Mouse (Mus musculus) neural tube, embryonic 10.5 days (tissue): ENCODE data around the gene Lpar4.

Experiments used
- DNase-seq: peaks from one replicate; pipeline ENCODE4 v3.0.0-alpha.2; 2017; ENCODE audit warnings: low spot score; ENCODE audit errors: extremely low spot score

Lpar4 gene

DNA sequence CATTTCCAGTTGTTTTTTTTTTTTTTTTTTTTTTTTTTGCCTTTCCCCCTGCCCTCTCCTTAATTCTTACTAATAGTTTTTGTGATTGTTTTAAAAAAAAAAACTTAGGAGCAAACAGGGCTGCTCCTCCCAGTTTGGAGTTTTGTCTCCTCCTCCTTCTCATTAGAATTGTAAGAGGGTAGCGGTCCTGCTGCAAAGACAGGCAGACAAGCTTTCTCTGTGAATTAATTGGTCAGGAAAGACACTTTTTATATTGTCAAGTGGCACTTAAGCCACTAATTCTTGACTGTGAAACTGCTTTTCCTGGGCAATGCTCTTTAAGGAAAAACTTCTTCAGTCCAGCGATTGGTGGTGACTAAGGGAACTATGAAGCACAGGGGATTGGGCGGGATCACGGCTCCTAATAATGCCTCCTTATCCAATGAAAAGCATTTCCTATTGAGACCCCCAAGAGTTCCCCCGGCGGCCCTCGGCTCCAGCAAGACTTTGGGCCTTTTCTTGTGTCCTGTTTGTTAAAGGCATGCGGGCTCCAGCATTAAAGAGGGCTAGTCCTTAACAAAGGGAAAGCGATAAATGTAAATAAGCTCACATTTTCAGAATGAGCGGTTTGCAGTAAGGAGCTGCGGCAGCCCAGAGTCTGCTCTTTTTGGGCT, at the start of gene Lpar4:
Gene Lpar4 (plus strand): TSS at position 451 of the 653 bp plus-strand sequence.
- DNase-seq: peak; percentile 52

DNA sequence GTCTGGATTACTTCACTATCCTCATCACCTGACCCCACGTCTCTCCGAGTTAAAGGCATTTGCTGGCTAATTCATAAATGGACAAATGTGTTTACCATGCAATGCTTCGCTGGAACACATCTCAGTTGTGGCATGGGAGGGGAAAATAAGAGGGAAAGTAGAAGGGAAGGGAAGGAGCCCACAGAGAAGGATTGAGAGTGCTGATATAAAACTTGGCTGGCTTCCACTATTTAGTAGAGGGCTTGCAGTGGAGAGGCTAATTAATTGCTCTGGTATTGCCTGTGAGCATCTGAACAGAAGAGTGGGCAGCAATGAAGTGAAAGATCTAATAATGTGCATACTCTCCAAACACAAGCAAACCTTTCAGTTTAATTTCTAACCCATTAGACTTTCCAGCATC, 49.0 kb upstream of the Lpar4 start:
- no peak for DNase-seq

DNA sequence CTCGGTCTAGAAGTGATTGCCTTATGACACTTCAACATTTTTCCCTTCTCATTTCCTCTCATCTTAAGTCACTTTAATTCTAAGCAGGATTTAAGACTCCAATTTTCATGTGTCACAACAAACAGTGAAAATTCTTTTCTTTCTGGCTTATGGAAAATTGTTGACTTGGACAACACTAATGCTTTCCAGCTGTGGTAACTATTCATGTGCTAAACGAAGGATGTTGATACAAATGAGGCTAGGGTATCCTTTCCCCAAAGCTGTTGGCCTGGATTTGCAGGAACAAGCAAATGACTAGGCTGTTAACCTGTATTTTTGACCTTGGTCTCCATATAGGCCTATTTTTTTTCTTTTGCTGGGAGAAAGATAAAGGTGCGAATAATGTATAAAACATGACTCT, 48.5 kb upstream of the Lpar4 start:
- DNase-seq: no peak

DNA sequence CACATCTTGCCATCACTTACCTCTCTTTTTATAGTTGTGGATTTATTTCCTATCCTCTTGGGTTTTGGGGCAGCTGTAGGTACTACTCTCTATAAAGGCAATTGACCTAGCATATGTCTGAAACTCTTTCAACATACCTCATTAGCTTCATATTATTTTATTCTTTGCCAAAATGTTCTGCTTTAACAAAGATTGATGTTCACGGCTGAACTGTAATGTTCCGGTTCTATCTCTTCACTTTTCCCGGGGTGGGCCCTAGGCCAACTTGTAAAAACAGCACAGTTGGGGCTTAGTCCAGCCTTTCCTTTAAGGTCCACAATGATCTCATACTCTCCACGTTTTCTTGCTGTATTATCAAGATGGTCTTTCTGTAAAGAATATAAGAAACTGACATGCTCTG, 48.1 kb upstream of the Lpar4 start:
- DNase-seq: no peak

DNA sequence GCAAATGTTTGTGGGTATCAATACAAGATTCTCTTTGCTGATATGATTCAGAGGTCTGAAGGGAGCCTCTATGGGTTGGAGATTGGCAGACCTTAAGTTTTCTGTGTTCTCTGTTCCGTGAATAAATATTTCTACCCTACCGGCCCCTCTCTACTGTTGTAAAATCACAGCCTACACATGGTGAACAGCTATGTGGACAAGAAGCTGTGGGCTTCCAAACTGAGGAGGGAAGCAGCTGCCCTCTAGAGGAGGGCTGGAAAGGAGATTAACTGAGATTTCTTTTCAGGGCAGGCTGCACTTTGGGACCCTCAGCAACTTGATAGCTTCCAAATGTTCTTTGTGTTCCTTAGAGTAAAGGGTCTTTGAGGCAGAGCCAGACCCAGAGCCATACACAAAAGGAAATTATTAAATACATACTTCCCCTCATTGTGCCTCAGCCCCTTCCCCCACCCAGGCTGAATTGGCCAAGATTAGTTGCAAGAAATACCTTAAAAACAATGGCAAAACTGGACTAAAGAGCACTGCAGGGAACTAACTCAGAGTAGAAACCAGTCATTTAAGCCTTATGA, 22.6 kb upstream of the Lpar4 start:
- DNase-seq: no peak

DNA sequence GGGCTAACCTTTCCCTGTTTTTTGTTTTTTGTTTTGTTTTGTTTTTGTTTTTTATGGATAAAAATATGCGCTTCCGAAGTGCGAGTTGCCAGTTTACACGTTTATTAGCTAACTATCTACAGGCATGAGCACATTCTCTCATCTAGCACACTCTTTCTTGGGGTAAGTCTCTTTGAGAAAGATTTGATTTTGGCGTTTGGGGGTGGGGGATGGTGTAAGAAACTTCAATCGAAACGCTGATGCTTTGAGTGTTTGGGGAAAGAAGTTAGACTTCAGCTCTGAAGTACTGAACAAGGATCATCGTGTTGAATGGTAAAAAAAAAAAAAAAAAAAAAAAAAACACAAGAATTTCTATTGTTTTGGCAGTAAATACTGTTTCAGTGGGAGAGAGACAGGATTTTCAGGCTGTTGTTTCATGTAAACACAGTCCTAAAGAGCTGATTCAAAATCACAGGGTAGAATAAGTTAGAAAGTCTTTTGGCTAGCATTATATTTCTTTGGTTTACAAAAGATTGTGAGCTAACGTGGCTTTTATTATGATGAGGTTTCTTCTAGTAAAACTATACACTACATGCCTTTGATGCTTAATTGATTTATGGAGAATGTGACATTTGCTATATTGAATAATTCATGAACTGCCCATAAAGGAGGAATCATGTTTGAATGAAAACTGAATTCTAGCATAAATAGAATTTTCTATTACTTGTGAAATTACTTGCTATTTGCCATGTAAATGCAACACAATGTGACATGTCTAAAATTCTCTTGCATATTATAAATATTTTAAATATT, 599 bp downstream of the Lpar4 start:
- DNase-seq: no peak

DNA sequence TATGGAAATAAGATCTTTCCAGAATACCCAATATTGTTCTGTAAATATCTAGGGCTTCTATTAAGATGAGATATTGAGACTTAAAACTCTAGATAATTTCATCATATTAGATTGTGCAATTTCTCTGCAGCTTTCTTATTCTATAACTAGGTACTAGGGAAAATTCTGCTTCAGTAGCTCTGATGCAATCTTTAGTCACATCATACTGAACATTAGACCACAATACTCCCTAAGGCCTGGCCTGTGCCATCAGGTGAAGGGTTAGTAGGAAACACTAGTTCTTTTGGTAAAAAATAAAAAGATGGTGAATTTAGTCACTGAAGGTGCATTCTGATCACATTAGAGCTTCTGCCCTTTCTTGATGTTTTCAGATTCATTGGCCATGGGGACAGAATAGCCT, 4.1 kb downstream of the Lpar4 start:
- no peak for DNase-seq

DNA sequence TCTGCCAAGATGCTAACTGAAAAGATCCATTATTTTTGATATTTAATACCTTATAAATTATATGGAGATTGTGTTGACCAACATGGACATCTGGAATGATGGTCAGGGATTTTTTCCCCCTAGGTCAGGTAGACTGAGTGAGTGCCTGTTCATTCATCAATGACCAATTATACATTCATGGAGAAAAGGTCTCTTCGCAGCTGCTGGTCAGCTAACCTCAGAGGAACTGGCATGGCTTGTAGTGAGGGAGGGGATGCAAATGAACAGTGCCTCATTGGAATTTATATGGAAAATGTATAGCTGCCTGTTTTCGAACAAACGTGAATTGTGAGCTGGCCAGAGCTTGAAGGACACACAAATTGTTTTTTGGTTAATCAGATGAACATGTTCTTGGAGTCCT, 18.9 kb downstream of the Lpar4 start:
- no peak for DNase-seq

DNA sequence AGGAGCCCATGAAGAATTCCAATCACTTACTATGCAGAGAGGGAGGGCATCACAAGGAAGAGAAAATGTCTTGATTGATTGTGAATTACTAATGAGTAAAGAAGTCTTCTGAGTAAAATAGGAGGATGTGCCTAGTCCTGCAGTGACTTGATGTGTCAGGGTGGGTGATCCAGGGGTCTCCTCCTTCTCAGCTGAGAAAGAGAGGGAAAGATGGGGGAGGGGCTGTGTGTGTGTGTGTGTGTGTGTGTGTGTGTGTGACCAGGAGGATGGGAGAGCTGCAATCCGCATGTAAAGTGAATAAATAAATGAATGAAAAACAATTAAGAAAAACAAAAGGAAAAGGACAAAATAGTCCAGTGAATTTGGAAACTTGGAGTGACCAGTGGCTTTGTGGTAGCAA, 30.1 kb downstream of the Lpar4 start:
- DNase-seq: no peak

DNA sequence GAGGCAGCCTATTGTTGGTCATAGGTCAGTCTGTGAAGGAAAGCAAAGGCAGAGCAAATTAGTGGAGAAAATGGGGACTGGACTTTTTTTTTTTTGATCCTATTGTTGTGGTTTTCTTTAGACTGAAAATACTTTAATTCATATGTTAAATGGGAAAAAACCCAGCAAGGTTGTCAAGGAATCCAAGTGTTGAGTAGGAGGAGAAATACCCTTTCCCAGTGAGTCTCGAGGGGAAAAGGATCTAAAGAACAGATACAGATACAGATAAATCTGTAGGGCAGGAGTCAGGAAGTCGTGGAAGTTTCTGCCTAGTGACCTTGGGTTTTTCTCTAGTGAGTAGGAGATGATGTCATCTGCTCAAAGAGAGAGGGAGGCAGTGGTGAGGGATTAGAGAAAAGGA, 30.6 kb downstream of the Lpar4 start:
- no peak for DNase-seq

DNA sequence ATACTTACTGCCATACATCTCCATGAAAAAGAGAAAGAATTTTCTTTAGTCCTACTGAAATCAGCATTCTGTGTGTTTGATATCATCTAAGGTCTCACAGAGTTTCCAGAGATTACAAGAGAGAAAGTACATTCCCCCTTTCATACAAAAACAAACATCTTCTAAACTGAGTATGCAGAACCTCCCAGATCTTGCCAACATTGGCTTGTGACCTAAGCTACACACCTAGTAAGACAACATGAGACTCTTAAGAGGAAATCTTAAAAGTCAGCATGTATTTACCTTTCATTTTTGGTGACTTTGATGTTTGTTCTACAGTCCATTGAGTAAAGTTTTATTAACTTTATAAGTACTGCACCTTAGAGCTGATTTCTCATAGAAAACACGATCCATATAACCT, 33.4 kb downstream of the Lpar4 start:
- no peak for DNase-seq

DNA sequence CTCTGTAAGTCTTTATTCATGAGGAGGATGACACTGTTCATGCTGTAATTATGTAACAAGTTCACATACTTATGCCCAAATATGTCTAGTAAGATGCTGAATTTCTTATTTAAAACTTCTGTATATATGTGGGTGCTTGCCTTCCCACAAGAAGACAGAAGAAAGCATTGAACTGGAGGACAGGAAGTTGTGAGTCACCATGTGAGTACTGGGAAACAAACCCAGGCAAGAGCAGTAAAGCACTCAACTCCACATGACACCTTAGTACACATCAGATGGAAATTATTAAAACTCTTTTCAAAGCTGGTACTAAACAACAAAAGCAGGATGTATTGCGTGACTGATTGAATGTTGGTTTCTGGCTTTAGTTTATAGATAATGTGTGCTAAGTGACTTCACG, 41.8 kb downstream of the Lpar4 start:
- no peak for DNase-seq

DNA sequence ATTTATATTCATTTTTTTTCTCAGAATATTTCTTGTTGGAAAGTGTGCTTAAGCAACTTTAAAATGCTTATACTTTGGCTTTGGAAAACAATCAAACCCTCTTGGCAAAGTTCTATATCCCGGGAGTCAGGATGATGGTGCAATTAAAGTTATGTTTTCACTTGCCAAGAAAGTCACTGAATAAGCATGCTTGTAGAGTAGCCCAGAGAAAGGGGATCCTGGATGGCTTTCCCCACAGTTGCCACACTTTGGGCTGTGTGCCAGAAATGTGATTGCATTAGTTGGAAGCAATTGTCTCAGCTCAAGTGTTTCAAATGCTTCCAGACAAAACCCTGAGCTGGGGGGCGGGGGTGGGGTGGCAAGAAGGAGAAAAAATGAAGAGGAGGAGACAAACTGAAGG, 43.9 kb downstream of the Lpar4 start:
- no peak for DNase-seq
